Mouse (Mus musculus): ENCODE results near the gene Cct8. TPM values are rescaled to one million over a fixed set of nuclear protein-coding genes. Genes with fewer than 3 reads are reported as not detected.

Gene Cct8
- polyA plus RNA-seq, 2 experiments: 108 to 248 TPM

- no peak for ATAC-seq (ENCODE audit: insufficient read depth)
- no peak overlapping the region for H3K27ac ChIP-seq
- no peak for TF ChIP-seq EP300 (IDR thresholded peaks at IDR 0.05; ENCODE audit: low read depth)
- TF ChIP-seq CTCF (IDR thresholded peaks at IDR 0.05; ENCODE audit: low read depth): no peak
- WGBS (ENCODE audit: insufficient replicate concordance): 60% methylated on average over 5 of the region's 5 CpGs
- H3K9ac ChIP-seq (replicated peaks): no peak overlapping the region
- H3K4me1 ChIP-seq (replicated peaks; ENCODE audit: control insufficient read depth in 2 of 2, insufficient read depth in 2 of 2, low read length in 1 of 2): no peaks in the 10 kb centered on the region
- no peak for DNase-seq (ENCODE audit: low read depth in 3 of 3, low spot score in 3 of 3)
- no peaks in the 10 kb centered on the region for H3K27me3 ChIP-seq (ENCODE audit: control insufficient read depth, insufficient read depth, low read length)
- no peak overlapping the region for H3K4me3 ChIP-seq (ENCODE audit: insufficient read depth in 1 of 2, low read depth in 2 of 2, low read length in 2 of 2)
- no peaks in the 10 kb centered on the region for H3K36me3 ChIP-seq (replicated peaks; ENCODE audit: control insufficient read depth, insufficient read depth, low read depth)
- H3K9me3 ChIP-seq (ENCODE audit: control insufficient read depth, low read length): no peaks in the 10 kb centered on the region
- H3K4me2 ChIP-seq (ENCODE audit: low read depth): no peak overlapping the region
These were observed 16.0 kb upstream of the Cct8 start for GRCm38 (mm10) chr16:87511706-87512105.

GRCm38 (mm10) chr16:87501304-87502078 is 5.8 kb upstream of the Cct8 start:
- H3K27ac ChIP-seq: no peak overlapping the region
- WGBS (ENCODE audit: insufficient replicate concordance): 31% methylated on average over 13 of the region's 13 CpGs
- DNase-seq (ENCODE audit: low read depth in 3 of 3, low spot score in 3 of 3) (peak in 2 of 3 experiments; percentile 22 to 35), ATAC-seq (ENCODE audit: insufficient read depth) (peak; percentile 67)
- no peak overlapping the region for H3K4me2 ChIP-seq (ENCODE audit: low read depth)
- peaks cover 4 to 25% of the 10 kb centered on the region in 2 experiments for H3K4me1 ChIP-seq (replicated peaks; ENCODE audit: control insufficient read depth in 2 of 2, insufficient read depth in 2 of 2, low read length in 1 of 2)
- H3K27me3 ChIP-seq (ENCODE audit: control insufficient read depth, insufficient read depth, low read length): no peaks in the 10 kb centered on the region
- no peak overlapping the region for H3K4me3 ChIP-seq (ENCODE audit: insufficient read depth in 1 of 2, low read depth in 2 of 2, low read length in 2 of 2)
- TF ChIP-seq EP300 (IDR thresholded peaks at IDR 0.05; ENCODE audit: low read depth) (no peak), CTCF (IDR thresholded peaks at IDR 0.05; ENCODE audit: low read depth) (no peak)
- H3K9ac ChIP-seq (replicated peaks): no peak overlapping the region
- no peaks in the 10 kb centered on the region for H3K36me3 ChIP-seq (replicated peaks; ENCODE audit: control insufficient read depth, insufficient read depth, low read depth)
- no peaks in the 10 kb centered on the region for H3K9me3 ChIP-seq (ENCODE audit: control insufficient read depth, low read length)

DNA sequence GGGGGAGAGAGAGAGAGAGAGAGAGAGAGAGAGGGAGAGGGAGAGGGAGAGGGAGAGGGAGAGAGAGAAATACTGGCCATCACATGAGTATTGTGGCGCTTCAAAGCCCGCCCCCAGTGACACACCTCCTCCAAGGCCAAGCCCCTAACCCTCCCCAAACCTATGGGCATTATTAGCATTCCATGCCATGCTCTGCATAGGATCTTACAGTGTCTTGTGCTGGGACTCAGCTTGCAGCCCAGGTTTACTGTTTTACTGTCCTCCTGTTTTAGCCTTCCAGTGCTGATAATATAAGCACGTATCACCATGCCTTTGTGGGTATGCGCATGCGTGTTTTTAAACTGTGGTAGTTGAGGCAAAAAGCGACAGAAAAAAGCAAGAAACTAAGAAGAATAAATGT is 3.9 kb upstream of the Cct8 start:
- TF ChIP-seq EP300 (IDR thresholded peaks at IDR 0.05; ENCODE audit: low read depth) (no peak), CTCF (IDR thresholded peaks at IDR 0.05; ENCODE audit: low read depth) (no peak)
- no peak for DNase-seq (ENCODE audit: low read depth in 3 of 3, low spot score in 3 of 3)
- ATAC-seq (ENCODE audit: insufficient read depth): no peak
- Histone ChIP-seq H3K27ac (no peak overlapping the region), H3K4me1 (replicated peaks; ENCODE audit: control insufficient read depth in 2 of 2, insufficient read depth in 2 of 2, low read length in 1 of 2) (peaks cover 4 to 27% of the 10 kb centered on the region in 2 experiments), H3K9ac (replicated peaks) (no peak overlapping the region), H3K36me3 (replicated peaks; ENCODE audit: control insufficient read depth, insufficient read depth, low read depth) (no peaks in the 10 kb centered on the region), H3K9me3 (ENCODE audit: control insufficient read depth, low read length) (no peaks in the 10 kb centered on the region), H3K27me3 (ENCODE audit: control insufficient read depth, insufficient read depth, low read length) (no peaks in the 10 kb centered on the region), H3K4me3 (ENCODE audit: insufficient read depth in 1 of 2, low read depth in 2 of 2, low read length in 2 of 2) (no peak overlapping the region), H3K4me2 (ENCODE audit: low read depth) (no peak overlapping the region)
- WGBS (ENCODE audit: insufficient replicate concordance): 80% methylated on average over 6 of the region's 6 CpGs

GRCm38 (mm10) chr16:87497171-87497570 is 1.5 kb upstream of the Cct8 start:
- ATAC-seq (ENCODE audit: insufficient read depth): no peak
- no peaks in the 10 kb centered on the region for H3K9me3 ChIP-seq (ENCODE audit: control insufficient read depth, low read length)
- H3K9ac ChIP-seq (replicated peaks): 0 out of 2 replicates have a peak overlapping the region, but pooled peaks have one; percentile 2
- 73% methylated on average over 6 of the region's 6 CpGs for WGBS (ENCODE audit: insufficient replicate concordance)
- H3K36me3 ChIP-seq (replicated peaks; ENCODE audit: control insufficient read depth, insufficient read depth, low read depth): peaks cover 15% of the 10 kb centered on the region
- H3K4me1 ChIP-seq (replicated peaks; ENCODE audit: control insufficient read depth in 2 of 2, insufficient read depth in 2 of 2, low read length in 1 of 2): peaks cover 7 to 35% of the 10 kb centered on the region in 2 experiments
- no peak for TF ChIP-seq EP300 (IDR thresholded peaks at IDR 0.05; ENCODE audit: low read depth)
- no peak for TF ChIP-seq CTCF (IDR thresholded peaks at IDR 0.05; ENCODE audit: low read depth)
- no peaks in the 10 kb centered on the region for H3K27me3 ChIP-seq (ENCODE audit: control insufficient read depth, insufficient read depth, low read length)
- H3K27ac ChIP-seq: no peak overlapping the region; the same call in 1 of the 2 replicates
- peak overlapping the region; percentile 95 for H3K4me2 ChIP-seq (ENCODE audit: low read depth)
- no peak overlapping the region for H3K4me3 ChIP-seq (ENCODE audit: insufficient read depth in 1 of 2, low read depth in 2 of 2, low read length in 2 of 2)
- DNase-seq (ENCODE audit: low read depth in 3 of 3, low spot score in 3 of 3): no peak

DNA sequence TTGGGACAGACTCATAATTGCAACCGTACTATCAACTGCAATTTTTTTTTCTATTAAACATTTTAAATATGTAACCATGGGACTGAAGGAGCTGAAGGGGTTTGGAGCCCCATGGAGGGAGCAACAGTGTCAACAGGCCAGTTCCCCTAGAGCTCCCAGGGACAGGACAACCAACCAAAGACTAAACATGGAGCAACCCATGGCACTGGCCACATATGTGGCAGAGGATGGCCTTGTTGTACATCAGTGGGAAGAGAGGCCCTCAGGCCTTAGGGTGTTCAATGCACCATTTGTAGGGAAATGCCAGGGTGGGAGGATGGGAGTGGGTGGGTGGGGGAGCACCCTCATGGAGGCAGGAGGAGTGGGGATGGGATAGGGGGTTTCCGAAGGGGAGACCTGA is 1.1 kb upstream of the Cct8 start:
- Histone ChIP-seq H3K36me3 (replicated peaks; ENCODE audit: control insufficient read depth, insufficient read depth, low read depth) (peaks cover 15% of the 10 kb centered on the region), H3K9ac (replicated peaks) (peak overlapping the region; percentile 98), H3K27me3 (ENCODE audit: control insufficient read depth, insufficient read depth, low read length) (no peaks in the 10 kb centered on the region), H3K4me3 (ENCODE audit: insufficient read depth in 1 of 2, low read depth in 2 of 2, low read length in 2 of 2) (peak overlapping the region; percentile 54 to 95), H3K4me1 (replicated peaks; ENCODE audit: control insufficient read depth in 2 of 2, insufficient read depth in 2 of 2, low read length in 1 of 2) (peaks cover 7 to 34% of the 10 kb centered on the region in 2 experiments), H3K27ac (peak overlapping the region; percentile 20; the same call in 1 of the 2 replicates), H3K9me3 (ENCODE audit: control insufficient read depth, low read length) (no peaks in the 10 kb centered on the region), H3K4me2 (ENCODE audit: low read depth) (peak overlapping the region; percentile 95)
- TF ChIP-seq EP300 (IDR thresholded peaks at IDR 0.05; ENCODE audit: low read depth): no peak
- TF ChIP-seq CTCF (IDR thresholded peaks at IDR 0.05; ENCODE audit: low read depth): no peak
- DNase-seq (ENCODE audit: low read depth in 3 of 3, low spot score in 3 of 3) (no peak), ATAC-seq (ENCODE audit: insufficient read depth) (no peak)
- 75% methylated on average over 2 of the region's 2 CpGs for WGBS (ENCODE audit: insufficient replicate concordance)

Measured in liver, embryonic 14.5 days (tissue).